Mouse (Mus musculus) retina, postnatal 1 day (tissue): Measurements from ENCODE around the gene Atad2b.
A peak's percentile ranks its signal among the peaks of the same experiment; 100 is the strongest.
"Not testable (repeated sequence)": the region's sequence is repeated elsewhere in the genome, so short reads cannot be mapped to it uniquely, and the experiment has no call there.

ENCODE experiments used
- DNase-seq: peaks from one replicate; pipeline ENCODE4 v3.0.0-alpha.2; 2012

Gene Atad2b

GRCm38 (mm10) chr12:4911716-4912115 lies 5.4 kb upstream of the Atad2b start:
- no peak for DNase-seq

GRCm38 (mm10) chr12:4914441-4914840 lies 2.7 kb upstream of the Atad2b start:
- no peak for DNase-seq

GRCm38 (mm10) chr12:4914944-4915343 lies 2.2 kb upstream of the Atad2b start:
- no peak for DNase-seq

- peak; percentile 71 for DNase-seq
Observed at GRCm38 (mm10) chr12:4917805-4918591, 845 bp downstream of the Atad2b start.

GRCm38 (mm10) chr12:4928197-4928596 lies 11.0 kb downstream of the Atad2b start:
- DNase-seq = no peak

- DNase-seq = no peak
Observed at GRCm38 (mm10) chr12:4930820-4931548, 13.8 kb downstream of the Atad2b start.

GRCm38 (mm10) chr12:4952272-4952671 lies 35.1 kb downstream of the Atad2b start:
- no peak for DNase-seq

GRCm38 (mm10) chr12:4953156-4953555 lies 36.0 kb downstream of the Atad2b start:
- DNase-seq = no peak

GRCm38 (mm10) chr12:4972939-4973338 lies 55.8 kb downstream of the Atad2b start:
- DNase-seq = peak; percentile 73

GRCm38 (mm10) chr12:4978324-4978723 lies 61.2 kb downstream of the Atad2b start:
- DNase-seq = no peak

GRCm38 (mm10) chr12:4996981-4997380 lies 79.8 kb downstream of the Atad2b start:
- DNase-seq = no peak

GRCm38 (mm10) chr12:5005338-5005737 lies 88.2 kb downstream of the Atad2b start:
- DNase-seq = no peak

GRCm38 (mm10) chr12:5005776-5006175 lies 88.6 kb downstream of the Atad2b start:
- DNase-seq = not testable (repeated sequence)

- not testable (repeated sequence) for DNase-seq
Observed at GRCm38 (mm10) chr12:5008638-5009037, 91.5 kb downstream of the Atad2b start.

GRCm38 (mm10) chr12:5025226-5025861 lies 108.2 kb downstream of the Atad2b start:
- no peak for DNase-seq

GRCm38 (mm10) chr12:5029035-5029434 lies 111.9 kb downstream of the Atad2b start:
- DNase-seq = no peak

- DNase-seq = no peak
Observed at GRCm38 (mm10) chr12:5038008-5038407, 120.9 kb downstream of the Atad2b start.

- DNase-seq = no peak
Observed at GRCm38 (mm10) chr12:5044141-5044540, 127.0 kb downstream of the Atad2b start.

- DNase-seq = no peak
Observed at GRCm38 (mm10) chr12:5048104-5048503, 131.0 kb downstream of the Atad2b start.

GRCm38 (mm10) chr12:5067590-5067989 lies 150.4 kb downstream of the Atad2b start:
- DNase-seq = no peak

- no peak for DNase-seq
Observed at GRCm38 (mm10) chr12:5070131-5070530, 153.0 kb downstream of the Atad2b start.

GRCm38 (mm10) chr12:5073191-5073590 lies 156.0 kb downstream of the Atad2b start:
- DNase-seq = no peak

GRCm38 (mm10) chr12:5081480-5081879 lies 164.3 kb downstream of the Atad2b start:
- no peak for DNase-seq

GRCm38 (mm10) chr12:5084714-5085113 lies 167.6 kb downstream of the Atad2b start:
- DNase-seq = no peak
